Comparison of ENCODE assay signal across 26 mouse cellular contexts in the genomic region with DNA sequence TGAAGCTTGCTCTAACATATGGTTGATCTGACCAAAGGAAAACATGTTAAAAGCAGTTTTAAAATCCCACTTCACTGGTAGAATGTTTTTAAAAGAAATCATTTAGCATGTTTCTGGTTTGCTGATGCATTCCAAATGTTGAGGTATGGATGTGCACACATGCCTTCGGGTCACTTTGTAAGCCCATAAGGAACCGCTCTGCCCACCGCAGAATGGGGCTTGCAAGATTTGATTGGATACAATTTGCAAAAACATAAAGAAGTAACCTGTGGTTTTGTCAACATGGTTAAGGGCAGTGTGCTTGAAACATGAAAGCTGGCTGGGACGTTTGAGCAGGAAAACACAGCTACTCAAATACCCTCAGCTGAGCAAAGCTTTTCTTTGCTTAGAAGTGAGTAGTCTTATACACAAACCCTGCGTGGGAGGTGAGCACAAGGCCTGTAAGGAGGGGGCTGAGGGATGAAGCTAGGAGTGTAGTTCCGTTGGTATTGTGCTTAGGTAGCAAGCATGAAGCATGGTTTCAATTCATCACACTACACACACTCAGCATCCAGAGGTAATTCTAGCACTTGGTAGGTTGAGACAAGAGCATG.
DNase-seq lines count a peak whose midpoint lies in the region; ATAC-seq and TF ChIP-seq lines count a peak whose summit lies in the region.
"Had no signal": no experiment of that assay in that cellular context is flagged by ENCODE, and none has a peak within 500 bp of the region (broad histone marks: within the 10 kb centered on the region; RNA-seq: fewer than 3 reads in every experiment).

No protein-coding gene starts in this region.

- no peaks in the 10 kb centered on the region for H3K9me3 ChIP-seq in embryonic facial prominence, embryonic 13.5 days
- H3K9me3 ChIP-seq in embryonic facial prominence, embryonic 14.5 days (ENCODE audit: control insufficient read depth, low read length): no peaks in the 10 kb centered on the region
- H3K9me3 ChIP-seq in limb, embryonic 14.5 days (ENCODE audit: control insufficient read depth, low read length): no peaks in the 10 kb centered on the region
- H3K9me3 ChIP-seq: forebrain, embryonic 10.5 days; forebrain, embryonic 13.5 days; heart, embryonic 12.5 days; heart, embryonic 15.5 days; hindbrain, embryonic 10.5 days; hindbrain, embryonic 13.5 days; intestine, embryonic 15.5 days had no signal

- no peak overlapping the region for H3K4me3 ChIP-seq in embryonic facial prominence, embryonic 13.5 days
- no peak overlapping the region for H3K4me3 ChIP-seq in embryonic facial prominence, embryonic 14.5 days (ENCODE audit: low read depth, low read length)
- no peak overlapping the region for H3K4me3 ChIP-seq in limb, embryonic 14.5 days (replicated peaks; ENCODE audit: low read length)
- H3K4me3 ChIP-seq: forebrain, embryonic 10.5 days; forebrain, embryonic 13.5 days; heart, embryonic 12.5 days; heart, embryonic 15.5 days; hindbrain, embryonic 10.5 days; hindbrain, embryonic 13.5 days; intestine, embryonic 15.5 days had no signal

- TF ChIP-seq POLR2A in limb, embryonic 14.5 days (IDR thresholded peaks at IDR 0.05; ENCODE audit: borderline replicate concordance, extremely low read depth, insufficient read depth, insufficient read length): no peak

- peak overlapping the region; percentile 62; the same call in 1 of the 2 replicates for H3K27ac ChIP-seq in embryonic facial prominence, embryonic 13.5 days
- no peak overlapping the region for H3K27ac ChIP-seq in embryonic facial prominence, embryonic 14.5 days (replicated peaks; ENCODE audit: low read depth, low read length)
- no peak overlapping the region; the same call in 1 of the 2 replicates for H3K27ac ChIP-seq in limb, embryonic 14.5 days (replicated peaks; ENCODE audit: low read depth, low read length)
- H3K27ac ChIP-seq: forebrain, embryonic 10.5 days; forebrain, embryonic 13.5 days; heart, embryonic 15.5 days; hindbrain, embryonic 10.5 days; hindbrain, embryonic 13.5 days; intestine, embryonic 15.5 days had no signal

- H3K4me1 ChIP-seq in embryonic facial prominence, embryonic 13.5 days: peaks cover 26% of the 10 kb centered on the region
- peaks cover 11% of the 10 kb centered on the region for H3K4me1 ChIP-seq in embryonic facial prominence, embryonic 14.5 days (ENCODE audit: control insufficient read depth, insufficient read depth, low read length)
- peaks cover 12% of the 10 kb centered on the region for H3K4me1 ChIP-seq in limb, embryonic 14.5 days (ENCODE audit: control insufficient read depth, insufficient read depth, low read length)
- H3K4me1 ChIP-seq: forebrain, embryonic 10.5 days; forebrain, embryonic 13.5 days; heart, embryonic 12.5 days; heart, embryonic 15.5 days; hindbrain, embryonic 10.5 days; hindbrain, embryonic 13.5 days; intestine, embryonic 15.5 days had no signal

- no peak overlapping the region for H3K4me2 ChIP-seq in embryonic facial prominence, embryonic 13.5 days
- H3K4me2 ChIP-seq in embryonic facial prominence, embryonic 14.5 days (ENCODE audit: low read depth, low read length): no peak overlapping the region
- no peak overlapping the region for H3K4me2 ChIP-seq in limb, embryonic 14.5 days (replicated peaks; ENCODE audit: low read depth, low read length, severe bottlenecking)
- H3K4me2 ChIP-seq: forebrain, embryonic 13.5 days; heart, embryonic 12.5 days; heart, embryonic 15.5 days; hindbrain, embryonic 13.5 days; intestine, embryonic 15.5 days had no signal

- no peaks in the 10 kb centered on the region for H3K27me3 ChIP-seq in embryonic facial prominence, embryonic 13.5 days
- no peaks in the 10 kb centered on the region for H3K27me3 ChIP-seq in embryonic facial prominence, embryonic 14.5 days (replicated peaks; ENCODE audit: control insufficient read depth, insufficient read depth, low read length)
- H3K27me3 ChIP-seq in limb, embryonic 14.5 days (ENCODE audit: control insufficient read depth, insufficient read depth, low read length): no peaks in the 10 kb centered on the region
- H3K27me3 ChIP-seq: forebrain, embryonic 13.5 days; heart, embryonic 12.5 days; heart, embryonic 15.5 days; hindbrain, embryonic 13.5 days; intestine, embryonic 15.5 days had no signal

- ATAC-seq in embryonic facial prominence, embryonic 13.5 days (ENCODE audit: insufficient number of reproducible peaks, insufficient read depth, low FRiP score, low TSS enrichment, low read depth): no peak
- peak; percentile 68 for ATAC-seq in embryonic facial prominence, embryonic 14.5 days (ENCODE audit: low read depth)
- ATAC-seq in limb, embryonic 14.5 days (ENCODE audit: low FRiP score, low read depth): peak; percentile 83
- ATAC-seq: CD4-positive, CD25-positive, alpha-beta regulatory T cell, adult 4 months; forebrain, embryonic 13.5 days; forebrain, embryonic 16.5 days; hindbrain, embryonic 16.5 days; intestine, embryonic 15.5 days had no signal

- H3K9ac ChIP-seq in embryonic facial prominence, embryonic 13.5 days: no peak overlapping the region
- no peak overlapping the region for H3K9ac ChIP-seq in embryonic facial prominence, embryonic 14.5 days (ENCODE audit: low read depth, low read length)
- no peak overlapping the region for H3K9ac ChIP-seq in limb, embryonic 14.5 days (ENCODE audit: low read depth, low read length, severe bottlenecking)
- H3K9ac ChIP-seq: forebrain, embryonic 13.5 days; heart, embryonic 12.5 days; heart, embryonic 15.5 days; hindbrain, embryonic 13.5 days; intestine, embryonic 15.5 days had no signal

- no peaks in the 10 kb centered on the region for H3K36me3 ChIP-seq in embryonic facial prominence, embryonic 13.5 days
- H3K36me3 ChIP-seq in embryonic facial prominence, embryonic 14.5 days (ENCODE audit: control insufficient read depth, insufficient read depth, low read length): no peaks in the 10 kb centered on the region
- no peaks in the 10 kb centered on the region for H3K36me3 ChIP-seq in limb, embryonic 14.5 days (ENCODE audit: control insufficient read depth, insufficient read depth, low read length)
- H3K36me3 ChIP-seq: forebrain, embryonic 10.5 days; heart, embryonic 12.5 days; heart, embryonic 15.5 days; hindbrain, embryonic 10.5 days; hindbrain, embryonic 13.5 days; intestine, embryonic 15.5 days had no signal

- 34% methylated on average over 6 of the region's 6 CpGs for WGBS in embryonic facial prominence, embryonic 13.5 days
- WGBS in embryonic facial prominence, embryonic 14.5 days: 37% methylated on average over 6 of the region's 6 CpGs
- WGBS in limb, embryonic 14.5 days: 46% methylated on average over 6 of the region's 6 CpGs

- peak; percentile 67 for DNase-seq in heart, adult 11 months
- no peak for DNase-seq in heart, adult 9 months (ENCODE audit: low spot score in 2 of 2)
- DNase-seq in embryonic facial prominence, embryonic 14.5 days (ENCODE audit: low spot score): peak; percentile 75
- peak; percentile 56 for DNase-seq in limb, embryonic 14.5 days (ENCODE audit: low spot score)
- no peak for DNase-seq in gastrocnemius, postnatal 25 days
- DNase-seq in testis, postnatal 10 days (ENCODE audit: low spot score): no peak
- DNase-seq: adrenal gland, adult 2 months; adrenal gland, postnatal 14 days; cerebellum, adult 11 months; cerebellum, adult 2 months; cerebellum, adult 9-11 months; cerebellum, postnatal 25 days; gastrocnemius, postnatal 36 days; heart, postnatal 10 days; heart, postnatal 36 days had no signal

Comparison
In these comparisons a context has a peak if more than half of its experiments do, and no peak if none do; other contexts are left out.
1. DNase-seq: peak in heart, adult 11 months (single experiment), embryonic facial prominence, embryonic 14.5 days (single experiment) and limb, embryonic 14.5 days (single experiment); none in heart, adult 9 months (0 of 2), gastrocnemius, postnatal 25 days (single experiment) and testis, postnatal 10 days (single experiment).